Mouse (Mus musculus) adrenal gland, adult 18-20 months (tissue): Measurements from ENCODE around the gene Lrfn2. TPM values are rescaled to one million over a fixed set of nuclear protein-coding genes. Genes with fewer than 3 reads are reported as not detected.

ENCODE experiments used
- DNase-seq, 2 experiments: peaks; one replicate each; pipeline ENCODE4 v3.0.0; 2021 to 2022; ENCODE audit warnings: low spot score in 2 of 2
- total RNA-seq, 2 experiments: library from RNA; stranded (reverse); gene quantifications; 1 replicate in 1 of 2; 2 replicates in 1 of 2; pipeline ENCODE4 v1.2.3; 2021

The Lrfn2 gene
- total RNA-seq, 2 experiments from 2014 or later, result 0.50 to 0.74 TPM

GRCm38 (mm10) chr17:48962646-48963045, 30.5 kb downstream of the Lrfn2 start:
- DNase-seq, result no peak

DNA sequence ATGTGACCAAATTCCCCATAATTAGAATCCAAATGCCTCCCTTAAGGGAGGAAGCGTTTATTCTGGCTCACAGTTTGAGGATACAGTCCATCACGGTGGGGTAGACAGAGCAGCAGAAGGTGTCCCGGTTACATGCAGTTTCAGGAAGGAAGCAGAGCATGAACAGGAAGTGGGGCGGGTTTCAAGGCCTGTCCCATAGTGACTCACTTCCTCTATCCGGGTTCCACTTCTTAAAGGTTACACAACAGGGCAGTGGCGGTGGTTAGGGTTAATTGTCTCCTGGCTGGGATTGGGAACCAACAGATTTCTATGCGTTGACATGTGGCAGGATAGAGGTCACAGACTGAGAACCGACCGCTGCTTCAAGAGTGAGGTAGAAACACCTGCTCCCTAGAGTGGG, 31.6 kb downstream of the Lrfn2 start:
- no peak for DNase-seq

GRCm38 (mm10) chr17:48968304-48968703, 36.1 kb downstream of the Lrfn2 start:
- no peak for DNase-seq

DNA sequence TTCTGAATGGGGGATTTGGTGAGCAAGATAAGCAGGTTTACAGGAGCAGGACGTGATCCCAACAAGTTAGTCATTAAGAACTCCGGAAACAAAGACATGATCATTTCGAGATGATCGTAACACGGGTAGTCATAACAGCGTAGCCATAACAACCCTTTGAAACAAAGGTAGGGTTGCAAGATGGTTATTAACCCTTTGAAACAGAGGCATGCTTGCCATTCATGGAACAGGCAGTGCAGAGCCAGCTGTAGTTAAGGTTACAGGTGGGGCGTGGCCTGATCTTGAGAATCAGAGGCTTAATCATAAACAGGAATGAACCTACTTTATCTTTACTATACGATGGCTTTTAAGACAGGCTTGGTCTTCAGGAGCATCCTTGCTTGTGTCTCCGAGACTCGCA, 39.1 kb downstream of the Lrfn2 start:
- no peak for DNase-seq

- DNase-seq, result no peak
These were observed 40.7 kb downstream of the Lrfn2 start for GRCm38 (mm10) chr17:48972866-48973265.

- no peak for DNase-seq
These were observed 41.2 kb downstream of the Lrfn2 start for GRCm38 (mm10) chr17:48973394-48973793.

- DNase-seq, result no peak
These were observed 42.9 kb downstream of the Lrfn2 start for GRCm38 (mm10) chr17:48975055-48975454.

- DNase-seq, result no peak
These were observed 44.4 kb downstream of the Lrfn2 start for GRCm38 (mm10) chr17:48976611-48977022.

DNA sequence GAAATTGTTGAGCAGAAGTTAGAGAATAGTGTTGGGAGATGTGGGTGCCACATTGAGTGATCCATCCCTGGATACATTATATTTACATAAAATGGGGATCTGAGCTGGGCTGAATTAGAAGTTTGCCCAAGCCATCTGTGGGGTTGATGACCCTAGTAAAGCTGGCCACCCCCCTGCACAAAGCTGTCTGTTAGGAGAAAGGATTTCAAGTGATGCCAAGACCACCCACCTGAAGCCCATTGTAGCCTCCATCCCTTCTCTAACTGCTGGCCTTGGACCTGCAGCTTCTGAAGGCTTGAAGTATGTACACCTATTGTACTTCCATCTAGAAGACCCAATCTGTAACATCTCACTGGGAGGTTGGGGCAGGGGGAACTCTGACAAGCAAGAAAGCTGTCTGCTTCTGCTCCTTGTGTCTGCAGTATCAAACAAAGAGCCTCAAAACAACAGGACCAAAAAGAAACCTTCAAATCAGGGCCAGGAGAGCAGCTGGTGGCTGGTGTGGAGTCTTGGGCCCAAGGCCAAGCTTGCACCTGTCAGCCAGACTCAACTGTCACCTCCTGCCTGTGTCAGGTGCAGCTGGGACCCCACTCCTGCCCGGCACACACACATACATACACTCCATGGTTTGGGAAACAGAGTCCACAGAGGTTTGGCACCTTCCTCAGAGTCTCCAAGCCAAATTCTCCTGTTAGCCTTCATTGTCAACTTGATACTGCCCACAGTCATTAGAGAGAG, 63.2 kb downstream of the Lrfn2 start:
- DNase-seq, result no peak

DNA sequence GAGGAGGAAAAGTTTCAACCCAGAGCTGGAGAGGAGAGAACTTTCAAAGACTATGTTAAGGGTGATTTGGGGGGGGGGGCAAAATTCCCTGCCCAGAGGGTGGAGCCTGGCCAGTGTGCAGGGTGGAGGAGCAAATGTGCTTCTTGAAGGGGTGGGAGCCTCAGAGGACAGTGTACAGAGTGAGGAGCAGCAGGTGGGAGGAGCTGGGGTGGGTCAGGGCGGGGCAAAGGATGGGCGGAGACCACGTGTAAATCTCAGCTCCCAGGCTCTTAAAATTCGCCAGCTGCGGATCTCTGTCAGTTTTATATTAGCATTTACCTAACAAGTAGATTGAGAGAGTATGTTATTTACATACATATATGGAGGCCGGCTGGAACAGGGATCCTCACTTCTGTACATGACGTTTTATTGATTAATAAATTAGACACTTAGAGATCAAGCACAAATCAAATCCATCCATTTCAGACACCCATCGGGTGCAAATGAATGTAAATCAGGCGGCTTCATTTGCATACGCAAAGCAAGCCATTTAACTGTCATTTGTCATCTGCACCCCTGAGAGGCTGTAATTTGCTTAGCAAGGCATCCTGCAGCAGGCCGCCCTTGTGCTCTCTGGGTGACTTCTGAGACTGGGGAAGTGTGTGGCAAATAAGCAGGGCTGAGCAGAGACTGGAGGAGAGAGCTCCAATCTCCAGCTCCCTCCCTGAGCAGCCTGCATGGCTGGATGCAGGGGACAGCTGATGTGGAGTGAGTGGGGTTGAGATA, 67.5 kb downstream of the Lrfn2 start:
- DNase-seq, result no peak

- DNase-seq, result no peak
These were observed 77.3 kb downstream of the Lrfn2 start for GRCm38 (mm10) chr17:49009384-49010073.

GRCm38 (mm10) chr17:49013876-49014600, 81.9 kb downstream of the Lrfn2 start:
- no peak for DNase-seq

- no peak for DNase-seq
These were observed 83.2 kb downstream of the Lrfn2 start for GRCm38 (mm10) chr17:49015368-49015767.

DNA sequence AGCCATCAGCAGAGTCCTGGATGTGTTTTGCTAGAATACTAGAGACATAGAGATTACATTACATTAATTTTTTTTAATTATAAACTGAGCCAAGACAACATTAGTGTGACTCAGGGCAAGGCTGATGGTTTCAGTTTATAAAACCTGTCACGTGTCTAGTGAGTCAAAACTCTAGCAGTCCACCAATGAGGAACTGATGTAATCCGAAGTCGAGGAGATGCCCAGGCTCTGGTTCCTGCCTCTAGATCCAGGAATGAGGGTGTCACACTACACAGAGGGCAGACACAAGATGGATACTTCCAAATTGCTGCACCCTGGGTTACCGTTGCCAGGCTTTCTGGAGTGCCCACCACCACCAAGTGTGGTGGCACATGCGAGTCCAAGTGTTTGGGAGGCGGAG, 84.0 kb downstream of the Lrfn2 start:
- DNase-seq, result no peak

DNA sequence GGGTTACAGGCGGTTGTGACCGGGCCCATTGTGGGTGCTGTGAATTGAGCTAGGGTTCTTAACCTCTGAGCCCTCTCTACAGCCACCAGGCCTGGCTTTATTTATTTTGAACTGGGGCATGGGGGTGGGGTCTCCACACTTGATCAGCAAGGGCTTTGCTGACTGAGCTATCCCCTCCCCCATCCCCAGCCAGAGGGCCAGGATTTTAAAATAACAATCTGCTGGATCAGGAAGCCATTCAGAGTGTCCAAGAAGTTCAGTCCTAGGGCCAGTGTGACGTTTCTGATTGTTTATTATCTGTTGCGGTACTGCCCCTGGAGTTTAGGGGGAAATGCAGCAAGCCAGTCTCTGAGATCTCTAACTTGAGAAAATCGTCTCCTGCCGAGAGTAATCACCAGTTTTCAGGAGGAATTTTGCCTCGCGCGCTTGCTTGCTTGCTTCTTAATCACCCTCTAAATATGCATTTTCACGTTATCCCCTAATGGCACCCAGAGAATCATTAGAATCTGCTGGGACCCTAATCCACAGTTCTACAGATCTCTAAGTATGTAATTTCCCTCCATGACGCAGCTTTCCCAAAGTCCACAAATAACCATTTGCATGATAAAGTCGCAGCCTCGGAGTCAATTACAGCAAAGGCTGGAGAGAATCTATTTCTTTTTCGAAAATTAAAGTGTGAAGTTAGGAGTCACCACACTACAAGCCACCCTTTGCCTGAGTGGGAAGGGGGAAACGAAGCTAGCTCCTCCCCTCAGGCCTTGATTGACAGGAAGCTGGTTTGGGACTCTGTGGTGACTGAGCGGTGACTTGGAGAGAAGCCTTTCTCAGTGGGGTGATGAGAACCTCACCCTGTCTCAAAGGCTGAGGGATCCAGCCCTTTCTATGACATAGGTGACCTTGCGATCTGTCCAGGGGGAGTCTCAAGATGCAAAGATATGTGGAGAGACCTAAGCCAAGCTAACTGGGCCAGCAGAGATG, 85.5 kb downstream of the Lrfn2 start:
- DNase-seq, result no peak

DNA sequence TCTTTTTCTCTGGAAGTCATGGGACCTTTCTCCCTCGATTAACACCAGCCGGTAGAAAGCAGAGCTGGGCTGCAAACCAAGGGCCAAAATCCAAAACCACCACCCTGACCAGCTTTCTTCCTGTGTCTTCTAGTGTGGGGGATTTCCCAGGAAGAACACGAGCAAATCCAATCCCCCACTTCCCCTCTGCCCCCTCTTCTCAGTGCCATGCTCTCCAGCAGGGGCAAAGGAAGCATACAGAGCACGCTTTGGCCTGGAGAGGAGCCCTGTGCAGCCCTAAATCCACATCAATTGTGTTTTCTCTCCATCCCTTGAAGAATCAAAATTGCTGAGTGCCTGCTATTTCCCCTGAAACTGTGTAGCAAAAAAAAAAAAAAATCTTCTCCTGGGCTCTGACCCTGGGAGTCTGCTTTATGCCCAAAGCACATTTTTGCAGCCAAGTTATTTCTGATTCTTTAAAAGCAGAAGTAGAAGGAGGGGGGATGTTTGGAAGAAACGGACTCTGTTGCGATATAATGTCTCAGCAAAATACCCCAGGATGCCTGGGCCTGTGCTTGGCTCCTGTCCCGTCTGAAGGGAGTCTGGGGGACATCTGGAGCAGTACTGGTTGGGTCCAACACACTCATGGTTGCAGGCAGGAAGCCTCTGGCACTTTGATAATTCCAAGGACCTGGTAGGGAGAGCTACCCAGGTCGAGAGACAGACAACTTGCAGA, 86.8 kb downstream of the Lrfn2 start:
- no peak for DNase-seq

GRCm38 (mm10) chr17:49029556-49030268, 97.5 kb downstream of the Lrfn2 start:
- peak in 1 of 2 experiments; percentile 21 for DNase-seq

DNA sequence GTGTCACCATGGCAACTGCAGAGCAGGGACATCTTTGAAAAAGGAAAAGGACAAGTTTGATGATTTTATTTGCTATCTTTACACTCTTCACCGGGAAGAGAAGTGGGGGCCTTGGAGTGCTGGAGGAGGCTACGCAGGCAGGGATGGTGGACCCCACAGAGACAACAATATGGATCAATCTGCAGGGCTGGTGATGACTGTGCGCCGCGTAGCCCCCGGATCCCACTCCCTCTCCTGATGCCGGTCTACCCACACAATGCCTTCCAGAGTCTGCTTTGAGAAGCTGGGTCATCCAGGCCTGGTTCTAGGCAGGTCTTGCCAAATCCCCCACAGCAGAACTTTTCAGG, 98.1 kb downstream of the Lrfn2 start:
- no peak for DNase-seq

DNA sequence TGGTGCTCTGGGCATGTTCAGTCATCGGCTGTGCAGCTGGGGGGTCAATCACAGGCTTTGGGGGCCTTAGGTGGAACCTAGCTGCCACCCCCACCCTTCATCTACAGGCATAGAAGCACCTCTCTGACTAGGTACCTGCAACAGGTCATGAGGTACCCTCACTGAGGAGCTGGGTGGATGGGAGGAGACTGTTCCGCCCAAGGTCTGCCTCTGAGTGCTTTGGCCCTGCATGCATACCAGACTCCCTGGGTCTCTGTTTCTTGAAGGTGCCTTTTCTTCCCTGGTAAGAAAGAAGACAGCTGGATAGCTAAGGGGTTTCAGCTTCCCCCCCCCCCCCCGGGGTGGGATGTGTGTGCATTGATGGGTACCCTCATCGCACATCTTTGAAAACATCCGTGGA, 98.7 kb downstream of the Lrfn2 start:
- DNase-seq, result no peak
